Mouse (Mus musculus) inflammation-experienced regulatory T-cells (primary cell): ENCODE measurements around the gene Cass4. TPM values are rescaled to one million over a fixed set of nuclear protein-coding genes. Genes with fewer than 3 reads are reported as not detected.

Experiments used
- polyA plus RNA-seq, 2 experiments: library from polyadenylated mRNA; unstranded; fragments of 100-300 nt; shearing (Covaris generic); gene quantifications; one replicate each; pipeline ENCODE4 v1.2.1; 2017

The Cass4 gene
- 1 to 10 TPM; 2.6 to 9.9 TPM for polyA plus RNA-seq

GRCm38 (mm10) chr2:172393391-172394051, at the start of gene Cass4:
TSS of gene Cass4 (plus strand) at chr2:172393794.

GRCm38 (mm10) chr2:172345258-172345738, 48.3 kb upstream of the Cass4 start, which contains the start of gene Fam210b:
TSS of gene Fam210b (plus strand) at chr2:172345565.

GRCm38 (mm10) chr2:172370411-172371223, 23.0 kb upstream of the Cass4 start, which contains the start of the genes Aurka and Cstf1:
TSS of gene Aurka (minus strand) at chr2:172370535.
TSS of gene Cstf1 (plus strand) at chr2:172370681.

GRCm38 (mm10) chr2:172439843-172440639, 46.4 kb downstream of the Cass4 start, which contains the start of gene Rtf2:
TSS of gene Rtf2 (plus strand) at chr2:172440556.

GRCm38 (mm10) chr2:172458496-172458895, 64.9 kb downstream of the Cass4 start, which contains the start of gene Gcnt7:
TSS of gene Gcnt7 (minus strand) at chr2:172458596.

GRCm38 (mm10) chr2:172472318-172472717, 78.7 kb downstream of the Cass4 start, which contains the start of gene Fam209:
TSS of gene Fam209 (plus strand) at chr2:172472520.

Other genes with a start within 250 kb of the Cass4 start
- gene Mc3r, start 145.3 kb upstream of the Cass4 start, polyA plus RNA-seq, result 1 to 10 TPM in 1 of 2 experiments, under 1 TPM in 1; 0.28 to 1.2 TPM
- gene Fam210b, start 48.2 kb upstream of the Cass4 start, polyA plus RNA-seq, result 10 to 100 TPM; 15.0 to 31.0 TPM
- gene Aurka, start 23.3 kb upstream of the Cass4 start, polyA plus RNA-seq, result 1 to 10 TPM; 3.1 to 3.2 TPM
- 10 to 100 TPM; 25.2 to 27.6 TPM for gene Cstf1, start 23.1 kb upstream of the Cass4 start, polyA plus RNA-seq
- gene Rtf2, start 46.8 kb downstream of the Cass4 start, polyA plus RNA-seq, result 100 to 1,000 TPM; 121 to 128 TPM
- gene Gcnt7, start 64.8 kb downstream of the Cass4 start, polyA plus RNA-seq, result 1 to 10 TPM; 2.7 to 3.4 TPM
- gene Fam209, start 78.7 kb downstream of the Cass4 start, polyA plus RNA-seq, result under 1 TPM; 0.83 to 0.84 TPM
- gene Tfap2c, start 155.8 kb downstream of the Cass4 start, polyA plus RNA-seq, result under 1 TPM; 0.14 to 0.32 TPM